ENCODE assay signal across 8 mouse cellular contexts in the genomic region with DNA sequence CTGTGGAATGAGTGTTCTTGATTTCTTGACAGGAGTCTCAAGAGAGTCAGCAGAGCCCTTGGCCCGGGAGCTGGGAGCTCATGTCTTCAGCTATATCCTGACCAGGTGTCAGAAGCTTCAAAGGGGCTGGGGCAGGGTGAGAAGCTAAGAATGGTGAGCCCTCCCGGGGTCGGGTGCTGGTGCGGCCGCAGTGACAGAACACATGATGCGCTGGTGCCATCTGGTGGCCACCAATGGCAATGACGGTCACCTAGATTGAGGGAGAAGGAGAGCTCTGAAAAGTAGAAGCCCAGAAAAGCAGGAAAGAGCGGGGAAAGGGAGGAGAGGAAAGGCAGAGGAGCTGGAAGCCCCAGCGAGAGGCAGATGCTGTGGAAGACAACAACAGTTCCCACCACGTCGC. TPM values are rescaled to one million over a fixed set of nuclear protein-coding genes. Genes with fewer than 3 reads are reported as not detected.
DNase-seq lines count a peak whose midpoint lies in the region; ATAC-seq and TF ChIP-seq lines count a peak whose summit lies in the region.

No protein-coding gene starts in this region.

- H3K36me3 ChIP-seq in forebrain, postnatal 0 days (ENCODE audit: insufficient read depth), result no peaks in the 10 kb centered on the region

- no peak overlapping the region for H3K4me3 ChIP-seq in forebrain, postnatal 0 days (ENCODE audit: low read depth, low read length)

- H3K27ac ChIP-seq in forebrain, postnatal 0 days (ENCODE audit: low read depth, low read length), result no peak overlapping the region

- 4% methylated on average over 11 of the region's 11 CpGs for WGBS in forebrain, postnatal 0 days

- H3K4me2 ChIP-seq in forebrain, postnatal 0 days (ENCODE audit: low read depth), result no peak overlapping the region

- ATAC-seq in forebrain, postnatal 0 days, result peak; percentile 48; the same call in 1 of the 2 replicates

- TF ChIP-seq CTCF in forebrain, postnatal 0 days (IDR thresholded peaks at IDR 0.05; ENCODE audit: low read depth), result peak; percentile 98

- no peak overlapping the region for H3K9ac ChIP-seq in forebrain, postnatal 0 days

- DNase-seq in left cerebral cortex, adult 18-20 months (ENCODE audit: low spot score in 2 of 2), result peak; percentile 78 to 80
- DNase-seq in left cerebral cortex, adult 11 months (ENCODE audit: low spot score), result no peak
- peak; percentile 14 for DNase-seq in brain, embryonic 18.5 days (ENCODE audit: low read depth, low spot score)
- DNase-seq in forebrain, postnatal 0 days, result peak; percentile 87
- DNase-seq in kidney, adult 18-20 months, result peak; percentile 84
- peak; percentile 76 for DNase-seq in liver
- DNase-seq in natural killer cell, adult 2 months (ENCODE audit: low spot score in 2 of 2), result peak; percentile 54 to 65
- DNase-seq in testis, postnatal 10 days (ENCODE audit: low spot score), result peak; percentile 88

- H3K9me3 ChIP-seq in forebrain, postnatal 0 days (ENCODE audit: low read length), result no peaks in the 10 kb centered on the region

- no peaks in the 10 kb centered on the region for H3K27me3 ChIP-seq in forebrain, postnatal 0 days (ENCODE audit: insufficient read depth, low read length)

- no peaks in the 10 kb centered on the region for H3K4me1 ChIP-seq in forebrain, postnatal 0 days (ENCODE audit: insufficient read depth)

RNA-seq across cellular contexts. Expression of gene Tac4, which starts 10.0 kb away (rescaled TPM):
- total RNA-seq in left cerebral cortex, adult 18-20 months (2021), result not detected
- not detected in 2 replicates for total RNA-seq in forebrain, postnatal 0 days (2014; rRNA removed)
- not detected in 2 replicates for polyA plus RNA-seq in forebrain, postnatal 0 days (2015; fragmentation: Nextera tagmentation; extraction: Ambion mirVana)

RNA-seq across cellular contexts. Expression of gene Kat7, which starts 58.8 kb away (rescaled TPM):
- total RNA-seq in left cerebral cortex, adult 18-20 months (2021), result 10 to 100 TPM; 75.7 to 81.8 TPM
- 69.0 and 78.2 TPM in 2 replicates for total RNA-seq in forebrain, postnatal 0 days (2014; rRNA removed)
- 62.5 and 72.8 TPM in 2 replicates for polyA plus RNA-seq in forebrain, postnatal 0 days (2015; fragmentation: Nextera tagmentation; extraction: Ambion mirVana)
